Mouse (Mus musculus) embryo, embryonic 11.5 days (tissue): ENCODE results near the gene Reln.

Experiments used
- DNase-seq: peaks from one replicate; pipeline ENCODE4 v3.0.0-alpha.2; 2012; ENCODE audit warnings: low read depth, low spot score

Gene Reln

DNA sequence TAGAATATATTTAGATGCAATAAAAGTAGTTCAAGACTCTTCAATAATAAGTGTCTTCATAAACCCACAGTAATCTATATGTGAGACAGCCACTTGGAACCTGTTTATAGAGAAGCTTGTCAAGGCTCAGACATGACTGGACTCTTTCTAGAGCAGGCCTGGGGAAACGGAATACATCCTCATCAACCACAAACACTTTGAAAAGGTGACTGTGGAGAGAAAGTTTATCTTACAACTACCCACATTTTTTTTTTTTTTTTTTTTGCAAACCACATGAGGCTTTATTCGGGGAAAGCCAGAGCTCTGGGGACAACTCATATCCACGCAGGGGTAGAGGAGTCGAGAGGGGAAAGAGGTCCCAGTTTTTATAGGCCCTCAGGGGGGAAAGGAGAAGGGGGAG, 36.6 kb downstream of the Reln start:
- DNase-seq: no peak

DNA sequence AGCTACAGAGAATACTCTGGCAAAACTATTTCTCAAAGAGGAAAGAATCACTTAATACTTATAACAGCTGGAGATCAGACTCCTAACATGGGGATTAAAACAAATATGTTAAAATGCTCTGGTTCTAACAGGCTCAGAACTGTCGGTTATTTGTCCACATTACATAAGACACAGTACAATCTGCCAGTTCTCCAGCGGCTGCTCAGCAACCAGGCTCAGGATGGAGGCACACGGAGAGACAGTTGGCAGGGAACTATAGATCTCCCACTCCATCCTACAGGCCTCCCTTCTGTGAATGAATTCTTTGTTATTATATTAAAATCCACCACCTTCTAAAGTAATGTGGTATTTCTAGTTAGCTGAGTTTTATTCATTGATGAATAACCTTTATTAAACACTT, 37.4 kb downstream of the Reln start:
- no peak for DNase-seq

DNA sequence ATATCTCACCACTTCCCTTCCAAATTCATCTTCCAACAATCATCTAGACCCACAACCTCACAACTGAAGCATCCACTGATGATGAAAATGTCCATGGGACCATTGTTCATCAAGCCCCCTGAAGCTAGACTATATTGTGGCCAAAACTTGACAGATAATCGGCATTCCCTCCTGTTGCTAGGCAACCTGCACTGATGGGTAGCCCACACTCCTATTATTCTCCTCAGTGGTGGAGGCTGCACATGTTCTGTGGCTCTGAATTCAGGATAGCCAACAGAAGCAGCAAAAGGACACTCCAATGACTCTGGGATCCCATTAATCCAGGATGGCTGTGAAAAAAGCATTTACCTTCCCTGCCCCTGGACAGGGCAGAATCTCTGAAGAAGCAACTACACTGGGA, 40.8 kb downstream of the Reln start:
- no peak for DNase-seq

DNA sequence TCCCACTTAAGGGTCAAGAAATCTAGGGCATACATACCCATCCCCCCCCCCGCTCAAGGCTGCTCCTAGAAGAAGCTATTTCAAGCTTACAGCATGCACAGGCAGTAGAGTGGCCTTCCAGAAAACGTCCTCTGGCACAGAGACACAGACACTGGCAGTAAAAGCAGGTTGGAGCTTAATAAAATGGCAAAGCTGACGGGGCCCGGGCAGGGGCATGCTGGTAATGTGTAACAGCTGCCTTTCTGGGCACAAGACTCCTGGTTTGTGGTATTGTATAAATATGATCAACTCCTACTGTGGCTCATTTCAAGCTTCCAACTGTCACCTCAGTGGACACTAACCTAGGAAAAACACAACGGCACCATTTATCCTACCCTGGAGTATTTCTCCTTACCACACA, 42.2 kb downstream of the Reln start:
- no peak for DNase-seq

- DNase-seq: no peak
Observed at GRCm38 (mm10) chr5:22300788-22301187, 43.7 kb downstream of the Reln start.

DNA sequence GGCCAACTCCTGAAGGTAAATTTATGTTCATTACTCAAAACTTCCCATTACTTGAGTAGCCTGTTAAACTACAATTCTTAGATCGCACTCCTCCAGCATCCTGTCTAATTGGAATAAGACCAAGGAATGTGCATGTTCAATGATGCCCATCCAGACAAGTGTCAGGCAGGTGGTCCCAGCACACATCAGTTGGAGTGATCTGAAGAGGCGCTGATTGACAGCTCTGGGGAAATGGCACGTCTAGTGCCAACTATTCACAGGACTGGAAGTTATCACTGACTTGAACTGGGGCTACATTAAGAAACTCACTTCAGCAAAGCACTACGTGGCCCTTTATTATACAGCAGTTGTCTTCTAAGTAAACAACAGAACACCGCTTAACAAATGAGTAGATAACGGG, 44.5 kb downstream of the Reln start:
- no peak for DNase-seq

GRCm38 (mm10) chr5:22295161-22295560, 49.3 kb downstream of the Reln start:
- no peak for DNase-seq

DNA sequence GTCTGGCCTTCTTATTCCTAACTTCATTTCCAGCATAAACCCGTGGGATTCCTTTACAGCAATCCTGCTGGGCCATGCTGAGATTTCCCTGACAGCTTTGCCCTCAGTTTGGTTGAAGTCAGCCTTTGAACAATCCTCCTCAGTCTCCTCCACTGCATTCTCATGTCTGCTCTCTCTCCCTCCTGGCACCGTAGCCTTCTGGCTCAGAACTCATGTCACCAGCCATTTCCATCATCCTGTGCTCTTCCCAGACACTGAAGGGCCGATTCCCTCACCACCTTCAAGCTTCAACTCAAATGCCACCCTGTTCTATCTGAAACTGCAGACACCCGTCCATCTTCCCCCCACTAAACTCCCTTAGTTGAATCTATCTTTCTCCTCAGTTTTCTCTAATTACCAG, 53.1 kb downstream of the Reln start:
- no peak for DNase-seq

- no peak for DNase-seq
Observed at GRCm38 (mm10) chr5:22285396-22285795, 59.1 kb downstream of the Reln start.

DNA sequence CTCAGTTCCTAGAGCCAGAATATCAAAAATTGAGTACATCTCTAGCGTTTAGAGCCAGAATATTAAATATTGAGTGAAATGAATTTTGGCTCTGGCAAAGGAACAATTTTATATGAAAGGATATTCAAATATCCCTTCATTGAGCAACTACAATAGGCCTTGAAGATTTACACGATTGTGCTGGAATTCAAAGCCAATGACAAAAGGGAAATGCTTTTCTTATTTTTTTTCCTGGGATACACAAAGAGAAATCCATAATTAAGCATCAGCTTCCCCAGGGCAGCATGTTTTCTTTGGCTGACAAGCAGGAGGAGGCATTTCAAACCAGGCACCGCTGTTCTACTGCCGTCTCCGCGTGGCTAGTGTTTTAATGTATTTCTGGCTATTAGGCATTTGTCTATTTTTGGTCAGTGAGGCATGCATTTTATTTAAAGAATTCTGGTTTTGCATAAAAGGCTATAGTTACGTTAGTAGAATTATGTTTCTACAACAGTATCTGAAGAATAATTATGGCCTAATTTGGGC, 62.3 kb downstream of the Reln start:
- DNase-seq: no peak

DNA sequence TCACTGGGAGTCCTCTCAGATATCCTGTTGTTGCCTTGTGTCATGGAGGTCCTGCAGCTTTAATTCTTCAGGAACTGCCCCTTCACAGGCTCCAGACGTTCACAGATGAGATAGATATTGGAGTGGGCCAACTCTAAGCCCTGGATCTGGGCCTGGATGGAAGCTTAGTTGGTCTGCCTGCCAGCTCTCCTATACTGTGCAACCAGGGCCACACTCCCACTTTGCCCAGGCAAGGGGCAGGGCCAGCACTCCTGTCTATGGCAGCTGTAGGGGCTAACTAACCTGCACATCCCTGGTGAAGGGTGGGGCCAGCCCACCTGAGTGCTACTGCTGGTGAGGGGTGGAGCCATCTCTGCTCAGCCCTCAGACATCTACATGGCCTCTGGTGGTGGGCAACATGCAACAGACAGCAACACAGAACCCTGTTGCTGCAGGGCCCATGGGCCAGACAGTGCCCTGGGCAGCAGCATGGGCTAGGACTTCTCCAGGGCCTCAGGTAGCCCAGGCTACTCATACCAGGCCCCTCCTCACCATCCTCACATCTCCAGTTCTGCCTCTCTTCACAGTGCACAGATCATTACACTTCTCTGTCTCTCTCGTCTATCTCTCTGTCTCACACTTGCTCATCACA, 63.9 kb downstream of the Reln start:
- DNase-seq: no peak

- no peak for DNase-seq
Observed at GRCm38 (mm10) chr5:22279201-22279600, 65.3 kb downstream of the Reln start.

GRCm38 (mm10) chr5:22274134-22274533, 70.4 kb downstream of the Reln start:
- no peak for DNase-seq

DNA sequence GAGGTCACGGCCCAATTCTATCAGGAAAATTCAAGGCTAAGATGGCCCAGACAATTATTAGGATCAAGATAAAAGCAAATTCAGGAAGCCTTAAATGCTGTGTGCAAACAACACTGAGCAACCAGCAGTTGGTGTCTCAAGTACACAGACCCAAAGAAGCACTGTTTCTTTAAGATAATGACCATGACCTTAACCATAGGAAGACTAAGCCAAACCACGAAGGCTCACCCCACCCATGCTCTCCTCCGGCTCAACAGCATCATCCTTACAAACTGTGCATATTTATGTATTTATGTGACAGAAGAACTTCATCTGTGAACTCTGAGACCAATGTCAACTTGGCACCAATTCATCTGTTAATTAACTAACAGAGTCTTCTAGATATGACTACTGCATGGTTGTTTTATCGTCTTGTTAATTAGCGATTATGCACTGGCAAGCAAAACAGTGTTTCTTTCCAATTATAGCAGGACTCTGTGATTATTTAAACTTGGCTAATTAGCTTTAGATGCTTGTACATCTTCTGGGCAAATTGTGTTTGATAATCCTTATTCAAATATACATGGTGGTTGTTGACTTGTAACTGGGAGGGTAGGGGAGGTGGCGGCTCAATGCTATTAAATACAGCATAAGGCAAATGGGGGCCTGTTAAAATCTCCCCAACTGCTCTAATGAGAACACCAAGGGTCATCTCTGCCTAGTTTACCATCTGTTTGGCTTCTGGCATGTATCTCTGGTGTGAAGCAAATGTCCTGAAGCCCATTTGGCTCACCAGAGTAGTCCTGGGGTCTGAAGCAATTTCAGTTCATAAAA, 77.8 kb downstream of the Reln start:
- no peak for DNase-seq

DNA sequence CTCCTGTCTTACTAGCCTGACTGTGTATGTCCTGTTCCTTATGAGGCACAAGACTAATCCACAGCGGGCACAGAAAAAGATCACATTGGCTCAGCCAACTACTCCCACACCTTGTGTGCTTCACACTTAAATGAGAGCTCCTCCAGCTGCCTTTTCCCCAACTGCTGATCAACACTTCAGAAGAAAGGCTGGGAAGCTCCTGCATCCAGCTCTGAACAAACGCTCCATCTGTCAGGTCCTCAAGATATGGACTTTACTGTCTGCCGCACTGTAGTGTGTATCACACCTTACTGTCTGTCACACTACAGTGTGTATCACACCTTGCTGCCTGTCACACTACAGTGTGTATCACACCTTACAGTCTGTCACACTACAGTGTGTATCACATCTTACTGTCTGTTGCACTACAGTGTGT, 82.1 kb downstream of the Reln start:
- no peak for DNase-seq

DNA sequence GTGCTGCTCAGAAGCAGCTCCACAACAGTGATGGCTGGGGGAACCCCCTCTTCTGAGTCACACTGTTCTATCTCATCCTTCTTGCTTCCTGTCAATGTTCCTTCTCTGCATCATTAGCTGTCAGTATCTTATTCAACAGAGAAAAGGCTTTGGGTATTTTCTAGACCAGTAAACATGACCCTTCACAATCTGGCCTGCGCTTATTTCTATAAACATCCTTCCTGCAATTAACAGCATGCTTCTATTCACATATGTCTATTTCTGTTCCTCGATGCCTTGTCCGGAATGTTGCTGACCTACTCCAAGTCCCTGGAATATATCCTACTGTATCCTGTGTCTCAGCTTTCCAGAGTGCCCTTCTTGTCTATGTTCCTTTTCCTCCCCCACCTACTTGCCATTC, 89.2 kb downstream of the Reln start:
- DNase-seq: no peak

DNA sequence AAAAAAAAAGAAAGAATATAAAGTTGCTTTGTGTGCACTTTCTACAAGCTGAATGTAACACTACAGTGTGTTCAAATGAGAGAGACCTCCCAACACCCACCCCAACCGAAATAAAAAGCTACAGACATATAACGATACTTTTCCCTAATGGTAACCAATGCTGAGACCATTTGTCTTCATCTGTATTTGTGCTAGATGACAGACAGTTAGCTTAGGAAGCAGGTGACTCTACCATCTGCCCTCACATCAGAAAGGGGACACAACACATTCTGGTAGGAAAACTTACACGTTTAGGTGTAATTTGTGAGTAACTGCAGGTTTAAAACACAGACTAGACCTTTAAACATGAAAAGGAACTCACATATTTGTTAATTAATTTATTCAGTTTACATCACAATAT, 90.6 kb downstream of the Reln start:
- no peak for DNase-seq

DNA sequence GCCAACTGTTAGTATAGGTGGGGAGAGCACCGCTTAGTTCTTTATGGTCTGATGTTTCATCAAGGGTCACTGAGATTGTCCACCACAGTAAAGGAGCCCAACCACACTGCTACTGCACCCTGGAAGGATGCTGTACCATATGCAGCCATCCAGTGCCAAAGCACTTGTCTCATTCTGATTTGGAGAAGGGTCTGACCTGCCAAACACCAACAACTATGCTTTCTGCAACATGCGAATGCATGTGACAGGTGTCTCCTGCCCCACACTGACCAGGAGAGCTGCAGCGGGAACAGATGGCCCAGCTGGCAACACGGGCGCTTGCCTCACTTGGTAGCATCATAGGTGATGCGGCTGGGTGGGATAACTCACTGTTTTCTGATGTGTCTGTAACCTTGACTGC, 91.2 kb downstream of the Reln start:
- no peak for DNase-seq

GRCm38 (mm10) chr5:22247850-22248249, 96.7 kb downstream of the Reln start:
- no peak for DNase-seq

GRCm38 (mm10) chr5:22245056-22245455, 99.4 kb downstream of the Reln start:
- no peak for DNase-seq

GRCm38 (mm10) chr5:22243538-22243937, 101.0 kb downstream of the Reln start:
- DNase-seq: no peak

DNA sequence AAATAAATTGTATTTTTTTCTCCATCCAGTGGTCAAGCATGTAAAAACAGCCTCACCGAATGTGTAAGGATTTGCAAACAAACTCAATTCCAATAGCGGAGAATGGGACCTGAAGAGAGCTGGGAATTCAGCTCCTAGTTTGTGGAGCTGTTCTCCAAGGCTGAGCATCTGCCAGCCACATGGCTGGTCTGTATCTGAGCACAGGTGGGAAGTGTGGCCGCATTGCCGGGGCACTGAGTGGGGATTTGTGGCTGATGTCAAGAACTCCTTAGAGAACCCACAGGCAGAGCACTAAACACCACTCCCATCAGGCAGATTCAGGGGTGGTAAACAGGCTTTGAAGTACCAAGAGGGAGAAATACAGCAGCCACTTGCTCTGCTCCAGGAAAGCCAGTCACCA, 102.9 kb downstream of the Reln start:
- no peak for DNase-seq

GRCm38 (mm10) chr5:22236801-22237200, 107.7 kb downstream of the Reln start:
- DNase-seq: peak; percentile 31
